Mouse (Mus musculus) urinary bladder, postnatal 36 days (tissue): ENCODE measurements around the gene Map1s.

ENCODE experiments used
- DNase-seq, 2 experiments: peaks; one replicate each; pipeline ENCODE4 v3.0.0; 2022; ENCODE audit warnings: low spot score in 2 of 2, mixed read lengths in 1 of 2

Gene Map1s

DNA sequence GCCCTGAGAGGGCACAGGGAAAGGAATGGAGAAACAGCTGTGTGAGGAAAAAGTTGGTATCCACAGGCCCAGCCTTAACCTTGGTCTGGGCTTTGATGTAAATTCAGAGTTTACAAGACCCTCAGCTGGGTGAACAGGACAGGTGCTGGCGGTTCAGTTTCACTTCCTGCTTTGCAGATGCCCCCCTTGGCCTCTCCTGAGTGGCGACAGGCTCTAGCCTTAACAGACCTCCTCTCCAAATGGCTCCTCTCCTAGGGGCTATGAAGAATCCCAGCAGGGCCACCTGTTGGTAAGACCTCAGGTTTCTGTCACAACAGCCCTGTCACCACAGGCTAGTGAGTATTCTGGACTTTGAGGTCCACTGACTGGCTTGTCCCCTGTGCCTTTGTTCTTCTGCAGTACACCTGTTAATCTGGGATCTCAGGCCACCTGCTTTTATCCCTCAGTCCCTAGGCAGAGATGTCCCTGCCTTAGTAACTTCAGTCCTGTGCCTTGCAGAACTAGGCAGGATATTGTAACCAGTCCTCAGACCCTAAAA is 7.0 kb upstream of the Map1s start:
- DNase-seq = no peak

DNA sequence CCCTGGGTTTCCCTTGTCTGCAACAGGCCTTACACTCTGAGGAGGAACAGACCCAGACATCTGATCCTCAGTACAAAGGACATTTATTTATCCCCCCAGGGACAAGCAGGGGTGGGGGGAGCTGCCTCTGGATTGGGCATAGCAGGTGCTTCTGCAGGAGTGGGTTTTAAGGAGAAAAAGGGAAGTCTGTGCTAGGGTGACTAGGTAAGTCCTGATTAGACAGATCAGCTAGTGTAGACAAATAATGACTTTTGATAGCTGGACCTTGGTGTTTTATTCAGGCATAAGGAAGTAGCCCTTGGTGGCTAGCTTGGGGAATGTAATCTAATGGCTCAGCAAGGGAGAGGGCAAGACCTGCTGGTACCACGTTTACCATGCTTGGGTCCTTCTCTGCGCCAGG is 6.5 kb upstream of the Map1s start:
- DNase-seq = no peak

DNA sequence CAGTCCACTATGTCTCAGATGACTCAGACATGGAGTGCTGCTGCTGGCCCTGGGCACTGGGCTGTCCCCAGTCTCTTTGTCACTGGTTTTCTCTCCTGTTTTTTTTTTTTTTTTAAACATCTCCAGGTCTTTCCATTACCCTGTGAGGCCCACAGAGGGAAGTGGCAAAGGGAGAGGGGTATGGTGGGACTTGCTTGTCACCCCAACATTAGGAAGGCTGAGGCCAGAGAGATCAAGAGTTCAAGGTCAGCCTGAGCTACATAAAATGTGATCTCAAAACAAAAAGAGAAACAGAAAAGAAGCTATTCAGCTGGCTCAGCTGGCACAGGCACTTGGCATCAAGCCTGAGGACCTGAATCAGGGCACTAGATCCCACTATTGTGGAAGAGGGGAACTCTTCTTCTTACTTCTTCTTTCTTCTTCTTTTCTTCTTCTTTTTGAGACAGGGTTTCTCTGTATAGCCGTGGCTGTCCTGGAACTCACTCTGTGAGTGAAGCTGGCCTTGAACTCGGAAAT is 4.8 kb upstream of the Map1s start:
- DNase-seq = no peak

DNA sequence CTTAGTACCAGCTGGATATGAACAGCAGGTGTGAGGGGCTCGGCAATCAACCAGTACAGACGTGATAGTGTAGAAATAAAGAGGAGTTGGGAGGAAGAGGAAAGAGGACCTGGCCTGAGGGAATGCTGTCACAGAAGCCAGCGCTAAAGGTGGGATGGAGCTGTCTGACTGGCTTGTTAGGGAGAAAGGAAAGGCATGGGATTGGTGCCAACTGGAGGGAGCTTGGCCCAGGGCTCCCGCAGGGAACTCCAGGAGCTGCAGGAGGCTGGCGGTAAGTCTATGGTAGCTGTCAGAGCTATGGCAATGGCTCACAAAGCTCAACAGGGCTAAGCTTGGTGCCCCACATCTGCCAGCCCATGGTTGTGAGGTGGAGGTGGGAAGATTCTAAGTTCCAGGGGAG is 3.5 kb upstream of the Map1s start:
- DNase-seq = no peak

DNA sequence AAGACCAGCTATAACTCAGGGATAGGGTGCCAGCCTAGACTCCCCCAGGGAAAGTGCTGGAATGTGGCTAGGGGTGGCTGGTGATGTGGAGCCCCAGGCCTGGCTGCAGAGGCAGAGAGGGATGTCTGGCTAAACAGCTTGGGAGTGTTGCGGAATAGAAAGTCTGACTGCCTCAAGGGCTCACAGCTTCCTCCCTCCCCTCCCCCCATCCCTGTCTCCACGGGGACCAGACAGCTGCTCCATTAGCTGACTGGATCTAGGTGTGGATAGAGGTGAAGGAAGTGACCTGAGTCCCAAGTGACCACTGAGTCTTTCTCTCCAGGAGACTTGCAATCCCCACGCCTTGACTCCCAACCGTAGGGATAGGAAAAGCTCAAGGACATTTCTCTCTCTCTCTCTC is 2.6 kb upstream of the Map1s start:
- no peak for DNase-seq

DNA sequence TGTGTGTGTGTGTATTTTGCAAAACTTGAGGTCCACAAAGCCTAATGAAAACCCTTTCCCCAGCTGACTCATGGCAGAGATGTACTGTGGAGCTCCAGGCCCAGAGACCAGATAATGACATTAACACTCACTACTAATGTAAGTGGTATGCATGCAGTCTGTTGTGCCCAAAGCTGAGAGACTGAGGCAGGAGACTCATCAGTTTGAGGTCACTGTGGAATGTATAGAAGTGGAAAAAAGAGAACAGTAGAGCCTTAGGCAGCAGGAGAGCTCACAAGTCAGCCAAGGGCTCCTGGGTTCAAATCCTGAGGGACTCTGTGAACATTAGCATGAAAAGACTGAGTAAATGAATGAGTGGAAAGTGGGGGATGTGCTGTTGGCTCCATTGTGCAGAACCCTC is 2.1 kb upstream of the Map1s start:
- no peak for DNase-seq

DNA sequence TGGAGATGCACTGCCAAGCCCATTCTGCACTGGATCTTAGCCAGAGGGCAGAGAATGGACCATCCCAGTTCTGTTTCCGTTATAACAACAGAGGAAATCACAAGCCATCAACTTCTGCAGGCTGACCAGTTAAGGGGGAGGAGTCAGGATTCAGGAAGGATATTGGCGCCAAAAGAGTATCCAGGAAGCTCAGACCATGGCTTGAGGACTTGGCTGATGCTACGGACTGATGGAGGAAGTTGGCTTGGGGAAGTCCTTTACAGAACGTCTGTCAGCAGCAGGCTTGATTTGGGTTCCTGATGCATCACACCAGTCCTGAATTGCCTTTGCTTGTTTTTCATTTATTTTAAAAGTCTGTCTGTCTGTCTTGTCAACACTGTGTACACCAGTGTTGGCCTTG is 1.2 kb upstream of the Map1s start:
- DNase-seq = no peak

DNA sequence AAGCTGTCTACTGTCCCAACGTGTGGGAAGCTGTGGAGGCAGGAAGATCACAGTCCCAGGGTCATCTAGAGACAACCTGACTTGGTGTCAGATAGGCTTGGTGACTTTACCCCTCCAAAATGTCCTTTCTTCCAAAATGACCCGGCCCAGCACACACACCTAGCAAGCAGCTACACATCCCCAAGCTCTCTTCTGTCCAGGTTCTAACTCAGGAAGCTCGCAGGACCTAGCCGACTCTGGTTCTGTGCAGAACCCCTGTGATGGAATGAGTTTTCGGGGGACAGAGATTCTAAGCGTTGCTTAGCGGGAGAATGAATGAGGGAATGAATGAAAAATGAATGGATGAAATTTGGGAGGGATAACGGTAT is 285 bp upstream of the Map1s start:
- DNase-seq = no peak

DNA sequence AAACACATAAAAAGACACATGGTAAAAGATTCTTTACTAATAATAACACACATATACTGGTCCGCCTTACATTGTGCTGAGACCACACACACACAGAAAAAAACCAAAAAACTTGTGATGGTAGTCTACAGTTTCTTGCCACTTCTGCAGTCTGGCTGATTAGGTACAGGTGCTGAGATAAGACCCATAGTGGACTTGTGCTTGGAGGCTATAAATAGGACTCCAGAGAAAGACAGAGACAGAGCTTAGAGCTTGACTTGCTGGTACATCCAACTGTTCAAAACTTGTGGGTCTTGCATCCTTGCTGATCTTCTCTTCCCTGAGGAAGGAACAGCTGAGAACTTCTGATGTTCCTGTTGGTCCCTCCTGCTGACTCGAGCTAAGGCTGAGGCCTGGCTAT is 1.8 kb downstream of the Map1s start:
- no peak for DNase-seq

DNA sequence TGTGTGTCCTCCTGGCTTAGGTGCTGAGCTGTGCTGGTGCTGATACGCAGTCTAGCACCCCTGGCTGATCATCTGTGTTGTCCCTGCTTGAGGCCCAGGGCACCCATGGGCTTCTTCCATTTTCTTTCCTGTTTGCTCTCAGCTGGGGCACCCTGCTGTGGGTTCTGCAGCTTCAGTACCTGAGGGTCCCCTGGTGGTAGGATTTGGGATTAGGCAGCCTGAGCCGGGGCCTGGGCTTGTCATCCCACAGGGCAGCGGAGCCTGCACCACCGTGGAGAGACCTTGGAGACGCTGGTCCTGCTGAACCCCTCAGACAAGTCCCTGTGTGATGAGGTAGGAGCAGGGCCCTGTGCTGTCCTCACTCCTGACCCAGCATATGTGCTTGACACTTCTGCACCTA is 5.9 kb downstream of the Map1s start:
- DNase-seq = no peak

DNA sequence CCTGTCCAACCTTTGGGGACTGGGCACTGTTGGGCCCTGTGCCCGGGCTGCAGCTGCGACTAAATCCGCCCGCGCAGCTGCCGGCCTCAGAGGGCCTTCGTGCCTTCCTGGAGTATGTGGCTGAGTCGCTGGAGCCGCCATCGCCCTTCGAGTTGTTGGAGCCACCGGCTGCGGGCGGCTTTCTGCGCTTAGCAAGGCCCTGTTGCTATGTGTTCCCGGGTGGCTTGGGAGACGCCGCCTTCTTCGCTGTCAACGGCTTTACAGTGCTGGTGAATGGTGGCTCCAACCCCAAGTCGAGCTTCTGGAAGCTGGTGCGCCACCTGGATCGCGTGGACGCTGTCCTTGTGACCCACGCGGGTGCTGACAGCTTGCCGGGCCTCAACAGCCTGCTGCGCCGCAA is 7.2 kb downstream of the Map1s start:
- DNase-seq = no peak

DNA sequence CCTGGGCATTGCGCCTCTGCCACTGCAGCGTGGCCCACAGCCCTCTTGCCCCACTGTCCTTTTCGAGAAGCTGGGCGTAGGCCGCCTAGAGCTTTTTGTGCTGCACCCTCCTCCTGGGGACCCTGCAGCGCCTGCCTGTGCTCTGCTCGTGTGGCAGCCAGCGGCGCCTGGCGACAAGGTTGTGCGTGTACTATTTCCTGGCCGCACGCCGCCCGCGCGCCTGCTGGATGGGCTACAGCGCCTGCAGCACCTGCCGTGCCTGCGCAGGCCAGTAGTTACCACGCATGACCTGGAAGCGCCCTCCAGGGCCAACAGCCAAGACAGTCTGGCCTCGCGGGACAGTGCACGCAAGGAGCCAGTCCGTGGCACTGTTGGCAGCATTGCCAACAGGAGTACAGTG is 7.8 kb downstream of the Map1s start:
- DNase-seq = no peak

DNA sequence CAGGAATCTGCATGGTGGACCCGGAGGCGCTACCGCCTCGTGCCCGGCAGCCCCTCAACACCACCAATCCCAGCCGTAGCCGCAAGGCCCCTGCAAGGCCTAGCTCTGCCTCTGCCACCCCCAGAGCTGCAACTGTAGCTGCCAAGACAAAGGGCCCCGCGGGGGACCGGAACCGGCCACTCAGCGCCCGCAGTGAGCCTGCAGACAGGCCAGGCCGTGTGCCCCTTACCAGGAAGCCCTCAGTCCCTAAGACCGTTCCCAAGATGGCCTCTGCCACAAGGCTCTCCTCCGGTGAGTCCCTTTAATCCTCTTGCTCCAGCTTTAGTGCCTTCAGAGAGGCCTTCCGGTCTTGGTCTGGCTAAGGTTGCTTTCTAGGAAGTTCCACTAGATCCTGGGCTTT is 9.0 kb downstream of the Map1s start:
- no peak for DNase-seq

DNA sequence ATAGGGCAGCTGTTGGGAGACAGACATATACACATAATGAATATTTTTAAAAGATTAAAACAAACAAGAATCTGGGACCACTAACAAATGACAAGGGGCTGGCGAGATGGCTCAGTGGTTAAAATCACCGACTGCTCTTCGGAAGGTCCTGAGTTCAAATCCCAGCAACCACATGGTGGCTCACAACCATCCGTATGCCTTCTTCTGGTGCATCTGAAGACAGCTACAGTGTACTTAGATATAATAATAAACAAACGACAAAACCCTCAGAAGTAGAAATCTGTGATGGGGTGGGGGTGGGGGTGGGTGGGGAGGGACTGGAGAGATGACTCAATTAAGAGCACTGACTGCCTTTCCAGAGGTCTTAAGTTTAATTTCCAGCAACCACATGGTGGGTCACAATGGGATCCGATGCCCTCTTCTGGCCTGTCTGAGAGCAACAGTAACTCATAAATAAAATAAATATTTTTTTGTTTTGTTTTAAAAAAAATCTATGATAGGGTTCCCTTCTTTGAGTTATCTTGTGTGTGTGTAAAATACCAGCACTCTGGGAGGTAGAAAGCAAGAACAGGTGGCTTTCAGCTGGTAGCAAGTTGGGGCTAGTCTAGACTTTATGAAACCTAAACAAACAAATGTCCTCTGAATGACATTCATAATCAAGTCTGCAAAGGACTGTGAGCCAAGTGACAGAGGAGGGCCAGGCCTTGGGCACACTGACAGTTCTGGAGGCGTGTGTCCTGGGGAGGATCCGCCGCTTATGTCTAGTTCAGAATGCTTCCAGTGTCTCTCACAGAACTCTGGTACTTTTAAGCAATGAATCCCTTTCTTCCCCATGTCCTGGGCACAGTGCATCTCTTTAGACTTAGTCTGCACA is 14.6 kb downstream of the Map1s start:
- DNase-seq = no peak

DNA sequence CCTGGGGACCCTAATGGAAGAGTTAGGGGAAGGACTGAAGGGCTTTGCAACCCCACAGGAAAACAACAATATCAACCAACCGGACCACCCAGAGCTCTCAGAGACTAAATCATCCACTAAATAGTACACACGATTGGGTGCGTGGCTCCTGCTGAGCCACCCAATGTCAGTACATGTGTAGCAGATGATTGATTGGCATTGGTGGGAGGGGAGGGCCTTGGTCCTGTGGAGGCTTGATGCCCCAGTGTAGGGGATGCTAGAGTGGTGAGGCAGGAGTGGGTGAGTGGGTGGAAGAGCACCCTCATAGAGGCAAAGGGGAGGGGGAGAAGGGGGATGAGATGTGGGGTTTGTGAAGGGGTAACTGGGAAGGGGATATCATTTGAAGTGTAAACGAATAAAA is 18.4 kb downstream of the Map1s start:
- no peak for DNase-seq

DNA sequence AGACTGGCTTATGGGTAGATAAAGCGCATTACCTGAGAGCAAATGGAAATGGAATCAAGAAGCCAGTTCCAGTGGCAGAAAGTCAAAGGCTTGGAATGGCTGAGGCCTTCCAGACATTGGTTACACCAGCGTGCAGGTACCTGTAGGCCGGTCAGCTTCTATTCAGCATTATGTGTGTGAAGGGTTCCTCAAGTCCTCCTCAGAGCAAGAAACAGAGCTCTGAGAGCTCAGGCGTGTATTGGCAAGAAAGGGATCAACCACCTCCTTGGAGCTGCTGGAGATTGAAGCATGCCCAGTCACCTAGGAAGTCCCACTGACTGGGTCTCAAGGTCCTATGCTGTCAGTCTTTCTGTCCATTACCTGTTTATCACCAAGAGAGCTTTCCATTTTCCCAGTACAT is 20.0 kb downstream of the Map1s start:
- DNase-seq = no peak

DNA sequence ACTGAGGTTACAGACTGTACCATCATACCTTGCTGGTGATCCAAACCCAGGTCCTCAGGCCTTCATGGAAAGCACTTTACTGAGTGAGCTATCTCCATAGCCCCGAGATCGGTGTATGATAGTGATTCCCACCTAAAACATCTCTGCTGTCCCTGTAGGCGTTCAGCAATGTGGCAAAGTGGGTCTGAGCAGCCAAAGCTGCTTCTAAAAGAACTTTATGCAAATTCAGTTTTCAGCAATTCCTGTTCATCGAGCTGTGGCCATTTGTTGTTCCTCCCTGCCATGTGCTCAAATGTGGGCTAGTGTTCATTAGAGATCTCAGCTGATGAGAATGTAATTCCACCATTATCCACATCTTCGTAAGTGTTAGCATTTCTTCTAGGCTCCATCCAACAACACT is 20.7 kb downstream of the Map1s start:
- DNase-seq = no peak

DNA sequence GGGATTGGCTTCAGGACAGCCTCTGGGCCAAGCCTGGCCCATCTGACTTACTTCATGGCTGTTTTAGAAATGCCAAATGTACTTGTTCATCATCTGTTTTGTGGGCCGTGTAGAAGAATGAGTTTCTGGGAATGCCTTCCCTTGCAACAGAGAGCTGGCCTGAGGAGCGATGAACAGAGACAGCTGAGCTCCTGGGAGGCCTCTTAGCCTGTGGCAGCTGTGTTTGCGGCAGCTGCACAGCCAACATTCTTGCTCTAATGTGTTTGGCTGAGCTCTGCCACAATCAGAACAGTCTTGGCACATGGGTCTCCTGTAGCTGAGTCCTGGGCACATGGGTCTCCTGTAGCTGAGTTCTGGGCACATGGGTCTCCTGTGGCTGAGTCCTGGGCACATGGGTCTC is 22.4 kb downstream of the Map1s start:
- DNase-seq = no peak

DNA sequence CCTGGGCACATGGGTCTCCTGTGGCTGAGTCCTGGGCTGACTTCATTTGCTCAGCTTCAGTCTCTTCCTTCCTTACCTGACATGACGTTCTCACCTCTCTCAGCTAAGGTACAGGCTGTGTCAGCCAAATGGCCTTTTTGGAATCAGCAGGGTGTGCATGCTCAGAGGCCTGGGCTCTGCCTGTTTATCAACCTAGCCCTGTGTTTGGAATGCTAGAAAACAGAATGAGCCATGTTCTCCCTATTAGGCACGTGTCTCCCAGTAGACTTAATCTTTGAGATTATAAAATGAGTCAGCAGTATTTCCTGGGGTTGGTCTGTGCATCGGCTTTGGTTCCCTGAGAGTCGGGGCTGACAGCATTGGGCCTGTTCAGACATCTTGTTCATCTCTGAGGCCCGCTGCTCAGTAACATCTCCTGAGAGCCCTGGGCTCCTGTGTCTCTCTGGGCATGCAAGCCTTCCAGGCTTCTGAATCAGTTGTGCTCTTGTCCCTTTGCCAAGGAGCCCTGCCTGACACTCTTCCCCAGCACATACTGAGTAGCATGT is 23.1 kb downstream of the Map1s start:
- no peak for DNase-seq

DNA sequence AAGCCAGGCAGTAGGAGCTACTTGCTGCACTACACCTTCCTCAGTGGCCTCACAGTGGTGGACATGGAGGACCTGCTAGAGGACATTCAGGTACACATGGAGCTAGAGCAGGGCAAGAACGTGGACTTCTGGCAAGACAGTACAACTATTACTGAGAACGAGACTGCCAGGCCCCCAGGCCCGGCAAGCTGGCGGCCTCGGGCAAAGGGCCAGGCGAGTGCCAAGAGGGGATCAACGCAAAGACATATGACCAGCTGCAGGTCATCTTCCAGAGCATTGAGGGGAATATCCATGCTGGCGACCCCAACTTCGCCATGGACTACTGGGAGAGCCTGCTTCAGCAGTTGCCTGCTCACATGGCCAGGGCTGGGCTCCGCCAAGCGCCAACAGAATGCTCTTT is 26.0 kb downstream of the Map1s start:
- no peak for DNase-seq

DNA sequence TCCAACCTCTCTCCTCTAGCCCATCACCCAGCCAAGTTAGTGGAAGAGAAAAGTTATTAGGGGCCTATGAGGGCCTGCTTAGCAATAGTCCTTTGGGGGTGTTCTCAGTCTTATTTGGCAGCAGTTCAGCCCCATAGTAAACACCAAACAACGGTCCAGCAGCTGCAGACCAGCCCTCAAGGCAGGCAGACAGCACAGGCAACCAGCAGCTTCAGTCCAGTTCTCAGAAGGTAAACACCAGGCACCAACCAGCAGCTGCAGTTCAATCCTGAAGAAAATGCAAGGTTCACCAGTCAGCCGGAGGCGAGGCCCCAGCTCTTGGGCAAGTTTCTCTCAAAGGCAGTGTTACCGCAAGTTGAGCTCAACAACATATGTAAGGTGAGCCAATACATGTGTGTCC is 27.3 kb downstream of the Map1s start:
- DNase-seq = no peak

DNA sequence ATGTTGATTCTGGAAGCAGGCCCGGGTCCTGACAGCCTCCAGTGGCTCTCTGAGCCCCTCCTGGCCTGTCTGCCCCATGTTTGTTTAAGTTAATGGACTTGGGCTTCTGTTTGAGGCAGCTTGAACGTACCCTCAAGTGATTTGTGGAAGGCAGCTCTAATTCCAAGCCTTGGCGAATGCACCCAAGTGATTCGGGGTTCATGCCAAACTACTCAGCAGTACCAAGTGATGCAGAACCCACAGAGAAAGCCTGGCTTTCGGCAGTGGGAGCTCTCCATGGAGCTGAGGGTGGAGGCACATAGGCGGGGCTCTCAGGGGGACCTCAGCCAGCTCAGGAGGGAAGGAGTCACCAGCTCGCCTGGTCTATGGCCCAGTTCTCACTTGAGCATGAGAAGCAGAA is 29.1 kb downstream of the Map1s start:
- no peak for DNase-seq

DNA sequence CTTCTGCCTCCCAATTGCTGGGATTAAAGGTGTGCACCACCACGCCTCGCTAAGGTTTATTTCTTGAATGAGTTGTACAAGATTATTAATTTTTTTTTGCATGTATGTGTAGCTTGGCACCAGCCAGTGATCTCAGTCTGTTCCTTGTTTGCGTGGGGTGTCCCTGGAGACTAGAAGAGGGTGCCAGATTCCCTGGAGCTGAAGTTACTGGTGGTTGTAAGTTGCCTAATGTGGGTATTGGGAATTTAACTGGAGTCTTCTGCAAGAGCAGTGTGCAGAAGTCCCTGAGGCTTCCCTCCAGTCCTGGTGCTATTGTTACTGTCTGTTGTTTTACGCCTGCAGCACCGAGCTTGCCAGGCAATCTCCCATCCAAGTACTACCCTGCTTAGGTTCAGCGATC is 31.5 kb downstream of the Map1s start:
- DNase-seq = no peak
